Mouse (Mus musculus): Measurements from ENCODE around the gene Nr3c2. TPM values are rescaled to one million over a fixed set of nuclear protein-coding genes. Genes with fewer than 3 reads are reported as not detected.

Nr3c2 gene
- polyA plus RNA-seq, 1 experiment from 2014 or later = 1.4 TPM

- 81% methylated on average over 1 of the region's 1 CpGs for WGBS
- no peak overlapping the region for H3K4me3 ChIP-seq (ENCODE audit: low read depth, low read length)
- DNase-seq (ENCODE audit: low spot score) = no peak
Observed at GRCm38 (mm10) chr8:76928326-76928725, 29.1 kb downstream of the Nr3c2 start.

GRCm38 (mm10) chr8:76928808-76929207 lies 29.6 kb downstream of the Nr3c2 start:
- 81% methylated on average over 5 of the region's 5 CpGs for WGBS

More at GRCm38 (mm10) chr8:76928326-76928725, 29.1 kb downstream of the Nr3c2 start:
- Histone ChIP-seq H3K4me2 (no peak overlapping the region), H3K4me1 (replicated peaks; ENCODE audit: control insufficient read depth, insufficient read depth, low read length) (no peaks in the 10 kb centered on the region), H3K27me3 (replicated peaks; ENCODE audit: control insufficient read depth, insufficient read depth, low read length) (no peaks in the 10 kb centered on the region), H3K9me3 (ENCODE audit: control insufficient read depth, low read length) (no peaks in the 10 kb centered on the region), H3K27ac (ENCODE audit: low read depth, low read length) (no peak overlapping the region), H3K9ac (ENCODE audit: low read depth, low read length) (no peak overlapping the region), H3K36me3 (ENCODE audit: control insufficient read depth, insufficient read depth, low read length) (no peaks in the 10 kb centered on the region)
- no peak for ATAC-seq (replicated peaks; ENCODE audit: low FRiP score)

GRCm38 (mm10) chr8:76965046-76965445 lies 65.8 kb downstream of the Nr3c2 start:
- ATAC-seq (replicated peaks; ENCODE audit: low FRiP score) = no peak
- Histone ChIP-seq H3K27me3 (replicated peaks; ENCODE audit: control insufficient read depth, insufficient read depth, low read length) (no peaks in the 10 kb centered on the region), H3K4me3 (ENCODE audit: low read depth, low read length) (no peak overlapping the region), H3K27ac (ENCODE audit: low read depth, low read length) (no peak overlapping the region), H3K9ac (ENCODE audit: low read depth, low read length) (no peak overlapping the region), H3K4me1 (replicated peaks; ENCODE audit: control insufficient read depth, insufficient read depth, low read length) (no peaks in the 10 kb centered on the region), H3K9me3 (ENCODE audit: control insufficient read depth, low read length) (no peaks in the 10 kb centered on the region), H3K4me2 (no peak overlapping the region), H3K36me3 (ENCODE audit: control insufficient read depth, insufficient read depth, low read length) (no peaks in the 10 kb centered on the region)
- DNase-seq (ENCODE audit: low spot score) = no peak
- WGBS = 86% methylated on average over 3 of the region's 3 CpGs

More at GRCm38 (mm10) chr8:76928808-76929207, 29.6 kb downstream of the Nr3c2 start:
- no peak overlapping the region for H3K9ac ChIP-seq (ENCODE audit: low read depth, low read length)
- DNase-seq (ENCODE audit: low spot score) (no peak), ATAC-seq (replicated peaks; ENCODE audit: low FRiP score) (no peak)
- H3K36me3 ChIP-seq (ENCODE audit: control insufficient read depth, insufficient read depth, low read length) = no peaks in the 10 kb centered on the region
- no peak overlapping the region for H3K27ac ChIP-seq (ENCODE audit: low read depth, low read length)
- no peaks in the 10 kb centered on the region for H3K9me3 ChIP-seq (ENCODE audit: control insufficient read depth, low read length)
- H3K4me2 ChIP-seq = no peak overlapping the region
- no peaks in the 10 kb centered on the region for H3K27me3 ChIP-seq (replicated peaks; ENCODE audit: control insufficient read depth, insufficient read depth, low read length)
- no peak overlapping the region for H3K4me3 ChIP-seq (ENCODE audit: low read depth, low read length)
- no peaks in the 10 kb centered on the region for H3K4me1 ChIP-seq (replicated peaks; ENCODE audit: control insufficient read depth, insufficient read depth, low read length)

DNA sequence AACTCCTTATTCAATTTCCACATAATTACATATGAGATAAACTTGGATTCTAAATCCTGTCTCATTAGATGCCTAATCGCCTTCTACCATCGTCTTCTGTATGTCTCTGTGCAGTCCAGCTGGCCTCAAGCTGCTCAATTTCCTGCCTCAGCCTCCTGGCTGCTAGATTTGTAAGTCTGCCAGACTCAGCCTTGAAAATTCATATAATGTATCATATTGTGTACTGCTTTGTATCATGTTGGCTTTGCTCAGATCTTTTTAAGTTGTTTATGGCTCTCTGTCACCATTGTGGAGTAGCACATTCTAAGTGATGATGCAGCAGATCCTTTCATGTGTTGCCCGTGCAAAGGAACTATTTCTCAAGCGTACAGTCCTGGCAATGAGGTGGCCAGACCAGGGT lies 71.9 kb downstream of the Nr3c2 start:
- Histone ChIP-seq H3K27ac (ENCODE audit: low read depth, low read length) (no peak overlapping the region), H3K9ac (ENCODE audit: low read depth, low read length) (no peak overlapping the region), H3K4me2 (no peak overlapping the region), H3K4me3 (ENCODE audit: low read depth, low read length) (no peak overlapping the region), H3K36me3 (ENCODE audit: control insufficient read depth, insufficient read depth, low read length) (no peaks in the 10 kb centered on the region), H3K4me1 (replicated peaks; ENCODE audit: control insufficient read depth, insufficient read depth, low read length) (no peaks in the 10 kb centered on the region), H3K27me3 (replicated peaks; ENCODE audit: control insufficient read depth, insufficient read depth, low read length) (no peaks in the 10 kb centered on the region), H3K9me3 (ENCODE audit: control insufficient read depth, low read length) (no peaks in the 10 kb centered on the region)
- 85% methylated on average over 4 of the region's 4 CpGs for WGBS
- DNase-seq (ENCODE audit: low spot score) (no peak), ATAC-seq (replicated peaks; ENCODE audit: low FRiP score) (no peak)

- no peak overlapping the region for H3K4me3 ChIP-seq (ENCODE audit: low read depth, low read length)
- DNase-seq (ENCODE audit: low spot score) (no peak), ATAC-seq (replicated peaks; ENCODE audit: low FRiP score) (no peak)
- no peak overlapping the region for H3K27ac ChIP-seq (ENCODE audit: low read depth, low read length)
- H3K36me3 ChIP-seq (ENCODE audit: control insufficient read depth, insufficient read depth, low read length) = no peaks in the 10 kb centered on the region
- H3K4me1 ChIP-seq (replicated peaks; ENCODE audit: control insufficient read depth, insufficient read depth, low read length) = no peaks in the 10 kb centered on the region
- no peaks in the 10 kb centered on the region for H3K9me3 ChIP-seq (ENCODE audit: control insufficient read depth, low read length)
- H3K4me2 ChIP-seq = no peak overlapping the region
- no peaks in the 10 kb centered on the region for H3K27me3 ChIP-seq (replicated peaks; ENCODE audit: control insufficient read depth, insufficient read depth, low read length)
- 90% methylated on average over 9 of the region's 9 CpGs for WGBS
- H3K9ac ChIP-seq (ENCODE audit: low read depth, low read length) = no peak overlapping the region
Observed at GRCm38 (mm10) chr8:76971761-76972404, 72.6 kb downstream of the Nr3c2 start.

GRCm38 (mm10) chr8:76972947-76973552 lies 73.8 kb downstream of the Nr3c2 start:
- Histone ChIP-seq H3K9ac (ENCODE audit: low read depth, low read length) (no peak overlapping the region), H3K4me2 (no peak overlapping the region), H3K36me3 (ENCODE audit: control insufficient read depth, insufficient read depth, low read length) (no peaks in the 10 kb centered on the region), H3K9me3 (ENCODE audit: control insufficient read depth, low read length) (no peaks in the 10 kb centered on the region), H3K4me1 (replicated peaks; ENCODE audit: control insufficient read depth, insufficient read depth, low read length) (no peaks in the 10 kb centered on the region), H3K27ac (ENCODE audit: low read depth, low read length) (no peak overlapping the region), H3K4me3 (ENCODE audit: low read depth, low read length) (no peak overlapping the region), H3K27me3 (replicated peaks; ENCODE audit: control insufficient read depth, insufficient read depth, low read length) (no peaks in the 10 kb centered on the region)
- DNase-seq (ENCODE audit: low spot score) = no peak
- WGBS = 71% methylated on average over 8 of the region's 8 CpGs
- no peak for ATAC-seq (replicated peaks; ENCODE audit: low FRiP score)

DNA sequence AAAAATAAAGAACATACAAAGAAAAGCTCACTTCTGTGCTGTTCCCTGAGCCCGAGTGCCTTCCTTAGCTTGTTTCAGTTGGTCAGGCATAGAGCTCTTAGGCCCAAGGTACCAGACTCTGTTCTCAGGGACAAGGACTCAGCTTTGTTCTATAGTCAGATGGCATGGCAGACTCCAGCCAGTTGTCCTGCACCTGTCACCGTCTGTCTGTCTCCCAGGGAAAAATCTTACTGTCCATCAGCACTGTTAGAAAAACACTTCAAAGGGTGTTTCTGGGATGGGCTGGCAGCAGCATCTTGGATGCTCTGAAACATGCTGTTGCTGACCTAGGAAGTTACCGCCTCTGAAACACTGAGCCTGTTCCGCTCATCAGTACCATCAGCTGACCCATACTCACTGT lies 78.7 kb downstream of the Nr3c2 start:
- no peak overlapping the region for H3K27ac ChIP-seq (ENCODE audit: low read depth, low read length)
- DNase-seq (ENCODE audit: low spot score) = no peak
- no peak overlapping the region for H3K4me3 ChIP-seq (ENCODE audit: low read depth, low read length)
- no peak overlapping the region for H3K9ac ChIP-seq (ENCODE audit: low read depth, low read length)
- no peak for ATAC-seq (replicated peaks; ENCODE audit: low FRiP score)
- H3K4me2 ChIP-seq = no peak overlapping the region
- no peaks in the 10 kb centered on the region for H3K36me3 ChIP-seq (ENCODE audit: control insufficient read depth, insufficient read depth, low read length)
- WGBS = 84% methylated on average over 4 of the region's 4 CpGs
- no peaks in the 10 kb centered on the region for H3K4me1 ChIP-seq (replicated peaks; ENCODE audit: control insufficient read depth, insufficient read depth, low read length)
- no peaks in the 10 kb centered on the region for H3K27me3 ChIP-seq (replicated peaks; ENCODE audit: control insufficient read depth, insufficient read depth, low read length)
- H3K9me3 ChIP-seq (ENCODE audit: control insufficient read depth, low read length) = no peaks in the 10 kb centered on the region

- ATAC-seq (replicated peaks; ENCODE audit: low FRiP score) = no peak
- H3K4me1 ChIP-seq (replicated peaks; ENCODE audit: control insufficient read depth, insufficient read depth, low read length) = no peaks in the 10 kb centered on the region
Observed at GRCm38 (mm10) chr8:76984082-76984481, 84.8 kb downstream of the Nr3c2 start.

DNA sequence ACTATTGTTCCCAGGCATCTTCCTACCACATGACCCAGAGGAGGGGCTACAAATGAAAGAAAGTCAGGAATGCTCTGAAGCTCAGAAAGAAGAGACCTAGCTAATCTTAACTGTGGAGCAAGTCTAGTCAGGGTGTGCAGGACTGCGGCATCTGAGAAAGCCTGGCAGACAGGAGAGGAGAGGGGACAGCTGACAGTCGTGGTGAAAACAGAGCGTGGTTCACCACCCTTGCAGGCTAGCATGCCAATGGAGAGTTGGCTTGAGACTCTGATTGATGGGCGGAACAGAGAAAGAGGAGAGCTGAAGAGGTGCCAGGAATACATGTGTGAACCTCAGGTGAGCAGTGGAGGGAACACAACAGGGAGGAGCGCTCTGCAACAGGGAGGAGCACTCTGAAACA lies 85.6 kb downstream of the Nr3c2 start:
- Histone ChIP-seq H3K36me3 (ENCODE audit: control insufficient read depth, insufficient read depth, low read length) (no peaks in the 10 kb centered on the region), H3K4me3 (ENCODE audit: low read depth, low read length) (no peak overlapping the region), H3K9me3 (ENCODE audit: control insufficient read depth, low read length) (no peaks in the 10 kb centered on the region), H3K9ac (ENCODE audit: low read depth, low read length) (no peak overlapping the region), H3K27me3 (replicated peaks; ENCODE audit: control insufficient read depth, insufficient read depth, low read length) (no peaks in the 10 kb centered on the region), H3K4me1 (replicated peaks; ENCODE audit: control insufficient read depth, insufficient read depth, low read length) (no peaks in the 10 kb centered on the region), H3K27ac (ENCODE audit: low read depth, low read length) (no peak overlapping the region), H3K4me2 (no peak overlapping the region)
- ATAC-seq (replicated peaks; ENCODE audit: low FRiP score) = no peak
- no peak for DNase-seq (ENCODE audit: low spot score)
- WGBS = 80% methylated on average over 5 of the region's 5 CpGs

More at GRCm38 (mm10) chr8:76984082-76984481, 84.8 kb downstream of the Nr3c2 start:
- Histone ChIP-seq H3K27ac (ENCODE audit: low read depth, low read length) (no peak overlapping the region), H3K9ac (ENCODE audit: low read depth, low read length) (no peak overlapping the region), H3K4me3 (ENCODE audit: low read depth, low read length) (no peak overlapping the region), H3K9me3 (ENCODE audit: control insufficient read depth, low read length) (no peaks in the 10 kb centered on the region), H3K36me3 (ENCODE audit: control insufficient read depth, insufficient read depth, low read length) (no peaks in the 10 kb centered on the region), H3K4me2 (no peak overlapping the region), H3K27me3 (replicated peaks; ENCODE audit: control insufficient read depth, insufficient read depth, low read length) (no peaks in the 10 kb centered on the region)
- DNase-seq (ENCODE audit: low spot score) = no peak

Measured in liver, embryonic 11.5 days (tissue).